Mouse (Mus musculus): Measurements from ENCODE around the gene Olfr504. TPM values are rescaled to one million over a fixed set of nuclear protein-coding genes. Genes with fewer than 3 reads are reported as not detected.

Olfr504 gene
- polyA plus RNA-seq (2015; fragmentation: Nextera tagmentation; extraction: Ambion mirVana), result not detected in 2 replicates

GRCm38 (mm10) chr7:108565693-108566092 lies at the start of gene Olfr504:
TSS of gene Olfr504 (minus strand) at chr7:108565793.

GRCm38 (mm10) chr7:108610487-108610886 lies 44.9 kb upstream of the Olfr504 start, which contains the start of gene Olfr506:
TSS of gene Olfr506 (plus strand) at chr7:108610787.

GRCm38 (mm10) chr7:108544227-108544626 lies 21.4 kb downstream of the Olfr504 start, which contains the start of gene Olfr503:
TSS of gene Olfr503 (plus strand) at chr7:108544527.

DNA sequence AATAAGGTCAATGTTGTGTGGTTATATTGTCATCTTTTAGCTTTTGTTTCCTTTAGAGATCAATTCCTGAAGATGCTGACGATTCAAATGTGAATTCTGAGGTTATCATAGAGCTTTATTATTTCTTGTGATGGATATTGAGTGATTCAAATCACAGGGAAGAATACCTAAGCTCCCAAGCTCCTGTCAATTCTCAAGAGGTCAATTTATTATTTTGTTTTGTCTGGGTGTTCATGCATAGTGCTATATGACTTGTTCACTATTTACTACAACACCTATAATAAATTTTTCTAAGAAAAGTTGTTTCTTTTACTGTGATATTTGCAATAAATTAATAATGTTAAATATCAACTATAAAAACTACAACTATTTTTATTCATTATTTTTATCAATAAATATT lies 40.6 kb downstream of the Olfr504 start, which contains the start of gene Olfr502:
TSS of gene Olfr502 (minus strand) at position 101 of the 400 bp plus-strand sequence.

Other genes with a start within 250 kb of the Olfr504 start
- gene Olfr492, start 242.1 kb downstream of the Olfr504 start, polyA plus RNA-seq (2015; fragmentation: Nextera tagmentation; extraction: Ambion mirVana), result not detected in 2 replicates
- not detected in 2 replicates for gene Olfr493, start 218.8 kb downstream of the Olfr504 start, polyA plus RNA-seq (2015; fragmentation: Nextera tagmentation; extraction: Ambion mirVana)
- gene Olfr494, start 200.5 kb downstream of the Olfr504 start, polyA plus RNA-seq (2015; fragmentation: Nextera tagmentation; extraction: Ambion mirVana), result not detected in 2 replicates
- gene Olfr495, start 172.6 kb downstream of the Olfr504 start, polyA plus RNA-seq (2015; fragmentation: Nextera tagmentation; extraction: Ambion mirVana), result not detected in 2 replicates
- gene Olfr497, start 145.4 kb downstream of the Olfr504 start, polyA plus RNA-seq (2015; fragmentation: Nextera tagmentation; extraction: Ambion mirVana), result not detected in 2 replicates
- not detected in 2 replicates for gene Olfr498, start 100.5 kb downstream of the Olfr504 start, polyA plus RNA-seq (2015; fragmentation: Nextera tagmentation; extraction: Ambion mirVana)
- not detected in 2 replicates for gene Olfr502, start 40.7 kb downstream of the Olfr504 start, polyA plus RNA-seq (2015; fragmentation: Nextera tagmentation; extraction: Ambion mirVana)
- gene Olfr503, start 21.3 kb downstream of the Olfr504 start, polyA plus RNA-seq (2015; fragmentation: Nextera tagmentation; extraction: Ambion mirVana), result not detected in 2 replicates
- gene Olfr506, start 45.0 kb upstream of the Olfr504 start, polyA plus RNA-seq (2015; fragmentation: Nextera tagmentation; extraction: Ambion mirVana), result not detected in 2 replicates
- not detected in 2 replicates for gene Olfr507, start 56.0 kb upstream of the Olfr504 start, polyA plus RNA-seq (2015; fragmentation: Nextera tagmentation; extraction: Ambion mirVana)
- not detected in 2 replicates for gene Olfr508, start 64.2 kb upstream of the Olfr504 start, polyA plus RNA-seq (2015; fragmentation: Nextera tagmentation; extraction: Ambion mirVana)
- gene Olfr509, start 86.1 kb upstream of the Olfr504 start, polyA plus RNA-seq (2015; fragmentation: Nextera tagmentation; extraction: Ambion mirVana), result not detected in 2 replicates
- not detected in 2 replicates for gene Olfr510, start 100.6 kb upstream of the Olfr504 start, polyA plus RNA-seq (2015; fragmentation: Nextera tagmentation; extraction: Ambion mirVana)
- gene Olfr512, start 147.5 kb upstream of the Olfr504 start, polyA plus RNA-seq (2015; fragmentation: Nextera tagmentation; extraction: Ambion mirVana), result not detected in 2 replicates
- not detected in 2 replicates for gene Olfr513, start 185.2 kb upstream of the Olfr504 start, polyA plus RNA-seq (2015; fragmentation: Nextera tagmentation; extraction: Ambion mirVana)

Measured in adrenal gland, postnatal 0 days (tissue).